Mouse (Mus musculus) myocyte (in vitro differentiated cells): ENCODE results near the gene Sel1l. TPM values are rescaled to one million over a fixed set of nuclear protein-coding genes. Genes with fewer than 3 reads are reported as not detected.
A peak's percentile ranks its signal among the peaks of the same experiment; 100 is the strongest.

Experiments
- H3K27me3 ChIP-seq: one replicate; pipeline ENCODE4 v1.6.1; 2011; ENCODE audit not compliant: control insufficient read depth, insufficient read depth, insufficient read length
- H3K36me3 ChIP-seq: one replicate; pipeline ENCODE4 v1.6.1; 2011; ENCODE audit not compliant: control insufficient read depth, insufficient read depth
- H3K4me2 ChIP-seq: one replicate; pipeline ENCODE4 v1.6.1; 2011; ENCODE audit warnings: low read depth, control low read depth
- H3K4me3 ChIP-seq: one replicate; pipeline ENCODE4 v1.5.1; 2011; ENCODE audit warnings: mild to moderate bottlenecking, control low read depth, moderate library complexity
- H3K79me2 ChIP-seq: one replicate; pipeline ENCODE4 v1.6.1; 2011; ENCODE audit not compliant: control insufficient read depth, insufficient read depth
- H3ac ChIP-seq: one replicate; pipeline ENCODE4 v1.6.1; 2011; ENCODE audit not compliant: control insufficient read depth, insufficient read length
- CEBPB ChIP-seq: IDR thresholded peaks from 2 replicates; pipeline ENCODE4 v1.6.1; 2011; ENCODE audit warnings: mild to moderate bottlenecking, moderate library complexity; ENCODE audit not compliant: poor library complexity, insufficient read depth, severe bottlenecking
- E2F4 ChIP-seq: IDR thresholded peaks from one replicate; pipeline ENCODE4 v1.6.1; 2011; ENCODE audit warnings: mild to moderate bottlenecking, control low read depth, moderate library complexity; ENCODE audit not compliant: insufficient read depth
- MAX ChIP-seq: IDR thresholded peaks from one replicate; pipeline ENCODE4 v1.6.1; 2011; ENCODE audit warnings: low read depth, mild to moderate bottlenecking, control low read depth
- MYOD1 ChIP-seq, 3 experiments: IDR thresholded peaks; one replicate each; pipeline ENCODE4 v1.6.1; 2011; ENCODE audit warnings: control low read depth in 2 of 3, low read depth in 2 of 3, mild to moderate bottlenecking in 2 of 3, moderate library complexity in 1 of 3; ENCODE audit not compliant: insufficient read length in 2 of 3, control insufficient read depth in 1 of 3
- MYOG ChIP-seq, 3 experiments: IDR thresholded peaks; one replicate each; pipeline ENCODE4 v1.6.1; 2011; ENCODE audit warnings: control low read depth in 2 of 3, low read depth in 2 of 3, mild to moderate bottlenecking in 2 of 3; ENCODE audit not compliant: insufficient read length in 2 of 3, control insufficient read depth in 1 of 3, insufficient read depth in 1 of 3
- POLR2A ChIP-seq: IDR thresholded peaks from one replicate; pipeline ENCODE4 v1.6.1; 2011; ENCODE audit warnings: low read depth, mild to moderate bottlenecking, control low read depth, moderate library complexity; ENCODE audit not compliant: insufficient read length
- POLR2AphosphoS2 ChIP-seq: IDR thresholded peaks from one replicate; pipeline ENCODE4 v1.6.1; 2011; ENCODE audit warnings: low read depth, control low read depth; ENCODE audit not compliant: insufficient read length
- REST ChIP-seq: IDR thresholded peaks from one replicate; pipeline ENCODE4 v1.6.1; 2011; ENCODE audit warnings: mild to moderate bottlenecking, control low read depth, moderate library complexity; ENCODE audit not compliant: insufficient read depth, insufficient read length
- SRF ChIP-seq: IDR thresholded peaks from one replicate; pipeline ENCODE4 v1.6.1; 2011; ENCODE audit warnings: low read depth; ENCODE audit not compliant: control insufficient read depth, insufficient read length
- TCF12 ChIP-seq: IDR thresholded peaks from one replicate; pipeline ENCODE4 v1.6.1; 2011; ENCODE audit warnings: mild to moderate bottlenecking, control low read depth; ENCODE audit not compliant: poor library complexity, insufficient read depth, severe bottlenecking
- TCF3 ChIP-seq: IDR thresholded peaks from one replicate; pipeline ENCODE4 v1.6.1; 2011; ENCODE audit warnings: low read depth, control low read depth; ENCODE audit not compliant: insufficient read length
- USF1 ChIP-seq: IDR thresholded peaks from one replicate; pipeline ENCODE4 v1.6.1; 2011; ENCODE audit warnings: low read depth, mild to moderate bottlenecking, control low read depth, moderate library complexity
- polyA plus RNA-seq: library from polyadenylated mRNA; unstranded; fragments of >200 nt; fragmentation: generic; extraction: Trizol; gene quantifications from one replicate; pipeline ENCODE4 v1.2.1, GENCODE M21; 2012; ENCODE audit warnings: missing spikeins

The Sel1l gene
- polyA plus RNA-seq, 1 experiment = 54.2 TPM

DNA sequence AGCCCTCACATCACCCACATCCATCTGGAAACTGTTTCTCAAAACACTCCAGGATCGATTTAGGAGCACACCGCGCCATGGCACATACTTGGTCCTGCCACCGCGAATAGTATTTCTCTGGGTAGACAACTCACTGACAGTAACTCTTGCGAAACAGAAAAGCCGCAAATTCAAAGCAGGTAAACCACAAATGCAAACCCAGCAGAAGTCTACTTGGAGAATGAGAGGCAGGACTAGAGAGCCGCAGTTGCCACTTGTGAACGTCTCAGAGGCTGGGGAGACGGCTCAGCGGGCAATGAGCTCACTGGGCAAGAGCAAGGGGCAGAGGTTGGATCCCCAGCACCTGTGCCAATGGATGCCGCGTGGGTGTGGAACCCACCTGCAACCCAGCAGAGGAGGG is 83.5 kb downstream of the Sel1l start:
- Histone ChIP-seq H3K36me3 (no peaks in the 10 kb centered on the region), H3K79me2 (peaks cover 27% of the 10 kb centered on the region), H3K27me3 (no peaks in the 10 kb centered on the region), H3K4me3 (no peak overlapping the region), H3ac (no peak overlapping the region), H3K4me2 (peak overlapping the region; percentile 1)
- no peak for TF ChIP-seq TCF12
- TF ChIP-seq REST = no peak
- no peak for TF ChIP-seq USF1
- no peak for TF ChIP-seq POLR2A
- no peak for TF ChIP-seq MAX
- TF ChIP-seq E2F4 = no peak
- no peak for TF ChIP-seq MYOD1 (IDR thresholded peaks at IDR 0.05; ENCODE audit: control insufficient read depth in 1 of 3, insufficient read length in 2 of 3, low read depth in 2 of 3)
- no peak for TF ChIP-seq SRF
- no peak for TF ChIP-seq POLR2AphosphoS2
- peak; percentile 62; the same call in 1 of the 2 replicates for TF ChIP-seq CEBPB
- TF ChIP-seq MYOG (IDR thresholded peaks at IDR 0.05; ENCODE audit: control insufficient read depth in 1 of 3, insufficient read depth in 1 of 3, insufficient read length in 2 of 3, low read depth in 2 of 3) = peak in 1 of 3 experiments; percentile 13
- no peak for TF ChIP-seq TCF3

DNA sequence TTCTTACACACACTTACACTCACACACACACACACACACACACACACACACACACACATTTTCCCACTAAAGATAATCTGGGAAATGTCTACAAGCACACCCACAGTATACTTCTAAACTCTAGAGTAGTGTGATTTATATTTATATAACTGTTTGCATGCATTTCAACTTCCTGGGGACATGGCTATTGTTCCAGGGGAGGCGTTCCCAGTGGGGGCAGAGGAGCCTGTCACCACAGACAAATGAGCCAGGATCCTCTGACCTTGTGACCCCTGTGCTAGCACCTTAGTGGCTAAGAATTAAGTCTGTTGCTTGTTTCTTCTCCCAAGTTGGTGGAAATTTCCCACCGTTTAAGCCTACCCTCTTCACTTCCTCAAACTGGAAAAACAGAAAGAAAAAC is 83.9 kb downstream of the Sel1l start:
- no peak overlapping the region for H3K4me3 ChIP-seq
- H3K4me2 ChIP-seq = no peak overlapping the region
- TF ChIP-seq TCF3 (no peak), USF1 (no peak), E2F4 (no peak)

DNA sequence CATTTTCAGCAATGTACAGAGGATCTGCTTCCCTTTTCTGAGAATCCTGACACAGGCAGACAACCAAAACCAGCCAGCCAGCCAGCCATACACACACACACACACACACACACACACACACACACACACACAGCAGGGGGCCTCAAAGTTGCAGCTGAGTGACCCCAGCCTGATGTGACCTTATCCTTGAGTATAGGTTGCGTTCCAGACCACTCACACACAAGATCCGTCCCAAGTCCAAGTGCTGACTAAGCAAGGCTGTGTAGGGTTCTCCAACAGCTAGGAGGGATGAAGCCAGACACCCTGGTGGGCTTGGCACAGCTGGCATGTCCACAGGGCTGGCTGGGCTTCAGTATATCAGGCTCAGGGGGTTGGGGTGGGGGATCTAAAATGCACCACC is 84.5 kb downstream of the Sel1l start:
- H3K27me3 ChIP-seq = no peaks in the 10 kb centered on the region
- no peak for TF ChIP-seq E2F4
- no peak overlapping the region for H3ac ChIP-seq
- no peak overlapping the region for H3K4me3 ChIP-seq
- H3K36me3 ChIP-seq = no peaks in the 10 kb centered on the region
- no peak overlapping the region for H3K4me2 ChIP-seq
- peaks cover 26% of the 10 kb centered on the region for H3K79me2 ChIP-seq

More for the DNA sequence above, 83.9 kb downstream of the Sel1l start:
- no peaks in the 10 kb centered on the region for H3K27me3 ChIP-seq
- H3ac ChIP-seq = no peak overlapping the region
- peaks cover 27% of the 10 kb centered on the region for H3K79me2 ChIP-seq
- no peaks in the 10 kb centered on the region for H3K36me3 ChIP-seq

DNA sequence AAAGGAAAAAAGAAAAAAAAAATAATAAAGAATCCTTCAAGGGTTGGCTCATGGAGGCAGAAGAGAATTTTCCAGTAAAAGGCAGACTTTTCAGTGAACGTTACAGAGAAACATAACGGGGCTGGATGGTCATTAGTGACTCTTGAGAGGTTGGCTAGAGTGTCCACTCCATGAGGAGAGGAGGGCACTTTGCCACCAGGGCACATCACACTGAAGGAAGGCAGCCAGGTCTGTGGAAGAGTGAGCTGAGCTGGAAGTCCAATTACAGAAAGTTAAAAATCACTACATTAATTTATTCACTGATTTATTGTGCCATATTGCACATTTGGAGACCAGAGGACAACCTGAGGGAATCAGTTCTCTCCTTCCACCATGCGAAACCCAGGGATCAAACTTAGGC is 89.1 kb downstream of the Sel1l start:
- H3ac ChIP-seq = no peak overlapping the region
- TF ChIP-seq TCF12 = no peak
- no peaks in the 10 kb centered on the region for H3K27me3 ChIP-seq
- no peak overlapping the region for H3K4me2 ChIP-seq
- H3K79me2 ChIP-seq = peaks cover 9% of the 10 kb centered on the region
- H3K4me3 ChIP-seq = no peak overlapping the region
- no peaks in the 10 kb centered on the region for H3K36me3 ChIP-seq

DNA sequence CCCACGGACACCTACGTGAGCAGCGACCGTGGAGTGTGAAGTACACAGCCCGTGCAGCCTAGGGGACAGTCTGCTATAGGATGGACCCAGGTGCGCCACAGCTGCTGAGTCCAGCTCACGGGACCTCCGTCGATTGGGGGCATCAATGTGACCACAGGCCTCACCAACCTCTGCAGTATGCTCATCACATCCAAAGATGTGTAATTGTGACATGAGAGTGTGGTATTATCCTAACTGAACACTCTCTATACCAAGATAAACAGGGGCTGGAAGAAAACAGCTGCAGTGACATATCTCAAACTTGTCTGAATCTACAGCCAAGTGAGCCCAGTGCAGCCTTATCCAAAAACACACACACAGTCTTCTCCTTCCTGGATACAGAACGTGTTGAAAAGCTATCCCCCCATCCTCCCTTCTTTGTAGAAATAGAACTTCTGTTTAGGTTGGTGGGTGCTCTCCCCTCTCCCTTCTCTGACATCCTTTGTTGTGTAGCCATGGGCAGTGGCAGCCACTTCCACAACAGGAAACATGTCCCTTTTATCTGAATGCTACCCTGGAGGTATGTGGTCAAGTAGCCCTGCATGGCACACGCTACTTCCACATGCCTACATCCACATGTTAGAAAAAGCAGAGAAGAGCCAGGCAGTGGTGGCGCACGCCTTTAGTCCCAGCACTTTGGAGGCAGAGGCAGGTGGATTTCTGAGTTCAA is 90.9 kb downstream of the Sel1l start:
- Histone ChIP-seq H3K79me2 (peaks cover 6% of the 10 kb centered on the region), H3K4me2 (no peak overlapping the region), H3K27me3 (no peaks in the 10 kb centered on the region), H3K36me3 (no peaks in the 10 kb centered on the region), H3ac (no peak overlapping the region), H3K4me3 (no peak overlapping the region)
- no peak for TF ChIP-seq CEBPB

DNA sequence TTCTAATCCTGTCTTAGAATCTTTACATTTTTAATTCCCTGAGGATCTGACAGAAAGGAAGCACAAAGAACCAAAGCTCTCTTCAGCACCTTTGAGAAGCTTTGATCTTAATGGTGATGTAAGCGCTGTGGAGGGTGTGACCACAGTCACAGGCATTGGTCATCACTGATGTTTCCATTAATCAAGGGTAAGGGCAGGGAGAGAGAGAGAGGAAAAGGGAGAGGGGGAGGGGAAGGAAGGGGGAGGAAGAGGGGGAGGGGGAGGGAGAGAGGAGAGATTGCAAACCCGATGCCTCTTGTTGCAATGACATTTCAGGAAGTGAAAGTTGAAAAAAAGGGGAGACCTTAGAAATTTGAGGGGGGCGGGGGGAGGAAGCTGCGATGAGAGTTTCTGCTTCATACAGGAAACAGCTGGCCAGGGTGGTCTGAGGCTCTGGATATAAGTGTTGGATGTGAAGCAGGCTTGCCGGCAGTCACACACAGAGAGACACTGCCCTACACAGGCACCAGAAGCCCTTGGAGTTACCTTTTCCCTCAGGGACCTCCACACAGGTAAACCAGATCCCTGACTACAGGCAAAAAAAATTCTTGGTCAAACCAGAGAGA is 92.3 kb downstream of the Sel1l start:
- H3K36me3 ChIP-seq = no peaks in the 10 kb centered on the region
- no peaks in the 10 kb centered on the region for H3K27me3 ChIP-seq
- H3ac ChIP-seq = no peak overlapping the region
- TF ChIP-seq POLR2A (no peak), MAX (no peak)
- H3K4me3 ChIP-seq = no peak overlapping the region
- no peak overlapping the region for H3K4me2 ChIP-seq
- H3K79me2 ChIP-seq = no peaks in the 10 kb centered on the region

Other genes starting within 250 kb of the Sel1l start
- gene Ston2, start 60.8 kb downstream of the Sel1l start, polyA plus RNA-seq = 12.3 TPM